Mouse (Mus musculus): ENCODE results near the gene Svs5.

The Svs5 gene

DNA sequence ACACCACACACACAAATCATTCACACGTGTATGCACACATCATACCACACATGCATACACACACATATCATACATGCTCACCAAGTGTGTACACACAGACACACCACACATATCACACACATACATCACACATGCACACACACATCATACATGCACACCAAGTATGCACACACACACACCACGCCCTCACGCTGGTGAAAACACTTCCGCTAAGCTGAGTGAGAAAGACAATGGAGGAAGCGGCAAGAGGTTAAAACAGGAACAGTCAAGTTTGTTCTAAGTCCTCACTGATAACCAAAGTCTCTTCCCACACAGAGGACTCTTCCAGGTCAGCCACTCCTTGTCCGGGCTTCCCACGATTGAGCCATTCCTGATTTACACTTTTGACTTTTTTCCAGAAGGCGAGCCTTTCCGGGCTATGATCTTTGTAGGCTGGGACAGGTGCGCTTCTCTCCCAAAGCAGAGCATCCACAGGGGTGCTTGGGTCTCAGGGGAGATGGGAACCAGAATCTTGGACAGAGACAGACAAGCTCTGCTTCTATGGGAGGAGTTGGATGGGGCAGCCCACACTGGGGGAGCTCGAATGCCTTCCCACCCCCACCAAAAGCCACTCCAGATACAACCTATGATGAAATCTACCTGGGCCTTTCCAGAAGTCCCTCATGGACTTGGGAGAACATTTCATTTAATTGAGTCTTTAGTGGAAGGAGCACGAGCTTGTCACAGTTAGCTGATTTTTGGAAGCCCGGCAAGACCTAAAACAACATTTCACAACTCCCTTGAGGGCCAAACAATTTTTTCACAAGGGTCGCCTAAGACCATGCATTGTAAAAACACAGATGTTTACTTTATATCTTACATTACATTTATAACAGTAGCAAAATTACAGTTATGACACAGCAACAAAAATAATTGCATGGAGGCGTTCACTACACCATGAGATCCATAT lies 45.2 kb downstream of the Svs5 start:
- DNase-seq (ENCODE audit: low spot score in 2 of 2): no peak

DNA sequence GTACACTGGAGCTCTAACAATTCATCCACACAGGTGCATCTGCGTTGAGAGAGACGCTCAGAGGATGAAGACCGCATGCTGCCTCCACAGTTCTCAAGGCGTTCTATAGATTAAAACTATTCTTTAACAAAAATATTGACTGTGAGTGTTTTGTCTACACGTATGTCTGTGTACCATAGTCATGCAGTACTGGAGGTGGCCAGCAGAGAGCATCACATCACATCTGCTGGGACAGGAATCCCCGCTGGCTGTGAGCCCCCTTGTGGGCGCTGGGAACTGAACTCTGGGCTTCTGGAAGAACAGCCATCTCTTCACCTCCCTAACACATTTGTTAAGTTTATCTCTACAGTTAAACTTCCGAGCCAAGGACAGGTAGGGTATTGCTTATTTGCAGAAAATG lies 49.2 kb downstream of the Svs5 start:
- DNase-seq (ENCODE audit: low spot score in 2 of 2): no peak

DNA sequence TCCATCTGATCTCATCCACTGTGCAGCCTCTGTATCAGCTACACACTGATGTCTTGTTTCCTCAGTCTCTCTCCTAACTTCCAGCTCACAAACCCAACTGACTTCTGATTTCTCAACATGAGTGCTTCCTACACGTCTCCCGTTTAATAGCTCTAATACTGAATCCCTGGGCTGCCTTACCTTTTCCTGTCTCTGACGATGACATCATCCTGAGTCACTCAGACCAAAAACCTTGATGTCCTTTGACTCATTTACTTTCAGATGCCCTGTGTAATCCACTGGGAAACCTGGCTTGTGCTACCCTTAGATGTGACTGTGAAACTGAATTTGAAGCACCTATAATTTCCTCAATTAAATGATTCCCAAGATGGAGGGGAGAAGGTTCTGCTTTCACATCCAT lies 50.4 kb downstream of the Svs5 start:
- no peak for DNase-seq (ENCODE audit: low spot score in 2 of 2)
